Mouse (Mus musculus) cerebellum, adult (tissue): ENCODE results near the gene Rimklb.
"Not testable (repeated sequence)": the region's sequence is repeated elsewhere in the genome, so short reads cannot be mapped to it uniquely, and the experiment has no call there.

Source experiments
- ATAC-seq: cut with Nextera tagmentation; 2 replicates; pipeline ENCODE4 v1.9.2; 2017; ENCODE audit warnings: mild to moderate bottlenecking, moderate library complexity, mixed read lengths; ENCODE audit not compliant: insufficient number of reproducible peaks, low FRiP score, low TSS enrichment

The Rimklb gene

DNA sequence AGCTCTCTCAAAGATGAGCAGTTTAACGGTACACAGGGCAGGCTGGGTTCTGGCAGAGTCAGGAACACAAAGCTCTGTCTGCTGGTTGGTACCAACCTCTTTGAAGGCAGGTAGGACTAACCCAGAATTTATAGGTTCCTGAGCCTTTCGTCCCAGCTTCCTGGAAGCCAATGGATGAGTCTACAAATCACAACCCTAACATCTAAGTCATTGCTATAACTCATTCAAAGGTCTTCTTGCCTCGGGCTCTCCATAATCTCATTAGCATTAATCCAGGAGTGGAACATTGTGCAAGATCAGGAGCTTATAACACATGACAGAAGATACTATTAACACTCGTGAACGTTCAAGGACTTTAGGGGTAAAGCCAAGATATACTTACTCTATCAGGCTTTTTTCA is at the start of gene Rimklb:
Rimklb (minus strand) TSS at position 101 of the 400 bp plus-strand sequence.
- ATAC-seq: no peak

DNA sequence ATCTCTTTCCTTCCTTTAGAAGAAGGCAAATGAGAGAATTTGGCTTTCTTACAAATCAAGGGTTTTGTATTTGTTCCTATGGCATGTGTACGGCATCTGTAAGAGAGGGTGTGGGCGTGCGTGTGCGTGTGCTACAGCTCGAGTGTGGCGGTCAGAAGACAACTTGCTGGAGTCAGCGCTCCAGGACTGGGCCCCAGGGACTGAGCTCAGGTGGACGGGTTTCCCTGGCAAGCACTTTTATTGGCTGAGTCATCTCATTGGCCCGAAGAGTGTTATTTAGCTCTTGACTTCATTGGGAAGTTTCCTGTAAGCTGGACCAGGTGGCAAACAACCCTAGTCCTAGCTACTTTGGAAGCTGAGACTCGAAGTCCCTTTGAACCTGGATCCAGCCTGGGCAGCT is 47.4 kb upstream of the Rimklb start:
- ATAC-seq: no peak

GRCm38 (mm10) chr6:122545289-122545882 is 46.8 kb upstream of the Rimklb start:
- no peak for ATAC-seq

DNA sequence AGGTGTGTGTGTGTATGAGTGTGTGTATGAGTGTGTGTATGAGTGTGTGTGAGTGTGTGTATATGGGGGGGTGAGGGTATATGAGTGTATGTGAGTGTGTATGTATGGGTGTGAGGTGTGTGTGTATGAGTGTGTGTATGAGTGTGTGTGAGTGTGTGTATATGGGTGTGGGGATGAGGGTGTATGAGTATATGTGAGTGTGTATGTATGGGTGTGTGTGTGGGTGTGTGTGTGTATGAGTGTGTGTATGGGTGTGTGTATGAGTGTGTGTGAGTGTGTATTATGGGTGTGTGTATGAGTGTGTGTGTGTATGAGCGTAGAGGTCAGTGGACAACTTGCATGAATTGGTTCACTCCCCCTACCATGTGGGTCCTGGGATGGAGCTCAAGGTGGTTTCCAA is 46.1 kb upstream of the Rimklb start:
- no peak for ATAC-seq

- ATAC-seq: no peak
Measured at GRCm38 (mm10) chr6:122543574-122543973, 45.0 kb upstream of the Rimklb start.

DNA sequence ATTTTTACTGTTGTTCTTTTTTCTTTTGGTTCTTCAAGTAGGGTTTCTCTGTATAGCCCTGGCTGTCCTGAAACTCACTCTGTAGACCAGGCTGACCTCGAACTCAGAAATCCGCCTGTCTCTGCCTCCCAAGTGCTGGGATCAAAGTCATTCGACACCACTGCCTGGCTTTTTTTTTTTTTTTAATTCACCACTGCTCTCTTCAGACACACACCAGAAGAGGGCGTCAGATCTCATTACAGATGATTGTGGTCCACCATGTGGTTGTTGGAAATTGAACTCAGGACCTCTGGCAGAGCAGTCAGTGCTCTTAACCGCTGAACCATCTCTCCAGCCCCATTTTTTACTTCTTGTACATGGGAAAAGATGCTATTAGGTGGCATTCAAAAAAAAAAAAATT is 43.9 kb upstream of the Rimklb start:
- ATAC-seq: not testable (repeated sequence)

- no peak for ATAC-seq
Measured at GRCm38 (mm10) chr6:122539564-122539963, 41.0 kb upstream of the Rimklb start.

- no peak for ATAC-seq
Measured at GRCm38 (mm10) chr6:122534032-122534431, 35.5 kb upstream of the Rimklb start.

- ATAC-seq: no peak
Measured at GRCm38 (mm10) chr6:122532883-122533302, 34.3 kb upstream of the Rimklb start.

DNA sequence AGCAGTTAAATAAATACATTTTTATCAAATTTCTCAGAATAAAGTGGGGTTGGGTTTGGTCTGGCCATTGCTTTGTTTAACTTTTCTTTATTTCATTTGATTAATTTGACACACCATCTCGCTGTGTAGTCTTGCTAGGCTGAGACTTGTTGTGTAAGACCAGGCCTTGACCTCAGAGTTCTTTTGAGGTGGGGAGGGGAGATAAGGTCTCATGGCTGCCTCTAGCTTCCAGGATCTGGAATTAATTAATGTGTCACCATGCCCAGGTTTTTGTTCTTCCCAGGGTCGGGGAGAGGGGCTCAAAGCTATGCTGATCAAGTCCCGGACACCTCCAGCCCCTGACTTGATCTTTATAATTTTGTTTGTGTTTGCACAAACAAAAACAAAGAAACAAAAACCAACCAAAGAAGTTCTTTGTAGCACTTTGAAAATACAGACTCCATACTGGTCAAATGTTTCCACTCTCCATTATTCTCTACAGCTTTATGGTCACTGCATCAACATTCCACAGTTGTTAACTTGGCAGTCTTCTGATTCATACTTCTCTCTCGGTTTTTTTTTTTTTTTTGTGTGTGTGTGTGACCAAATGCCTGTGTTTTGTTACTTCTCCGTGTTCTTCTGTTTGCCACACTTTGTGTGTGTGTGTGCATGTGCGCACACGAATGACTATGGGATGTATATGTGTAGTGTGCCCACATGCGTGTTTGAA is 33.1 kb upstream of the Rimklb start:
- ATAC-seq: no peak

DNA sequence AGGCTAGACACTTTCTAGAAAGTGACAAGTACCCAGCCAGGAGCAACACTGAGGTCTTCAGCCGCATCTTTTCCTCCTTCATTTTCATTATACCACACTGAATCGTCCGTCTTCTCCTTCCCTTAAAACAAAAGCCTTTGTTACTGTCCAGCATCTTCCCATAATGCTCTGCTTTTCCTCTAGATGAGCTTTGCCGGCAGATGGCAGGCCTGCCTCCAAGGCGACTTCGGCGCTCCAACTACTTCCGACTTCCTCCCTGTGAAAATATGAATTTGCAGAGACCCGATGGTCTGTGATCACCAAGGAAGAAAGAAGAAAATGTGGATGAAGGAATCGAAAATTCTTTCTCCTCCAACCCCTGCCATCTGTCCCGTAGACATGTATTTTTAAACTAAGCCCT is 29.6 kb upstream of the Rimklb start:
- ATAC-seq: no peak

GRCm38 (mm10) chr6:122527596-122527995 is 29.0 kb upstream of the Rimklb start:
- ATAC-seq: no peak

DNA sequence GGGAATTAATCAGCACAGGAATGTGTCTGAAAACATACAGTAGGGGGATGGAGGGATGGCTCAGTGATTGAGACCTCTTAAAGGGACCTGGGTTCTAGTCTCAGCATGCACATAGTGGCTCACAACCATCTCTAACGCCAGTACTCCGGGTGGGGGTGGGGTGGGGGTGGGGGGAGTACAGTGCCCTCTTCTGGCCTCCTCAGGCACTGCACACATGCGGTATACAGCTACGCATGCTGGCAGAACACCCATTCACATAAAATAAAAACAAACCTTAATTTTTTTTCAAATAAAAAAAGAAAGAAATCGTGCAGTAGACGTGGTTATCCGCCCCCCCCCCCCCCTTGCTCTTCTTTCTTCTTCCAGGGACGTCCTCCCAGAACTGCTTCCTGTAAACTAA is 24.7 kb upstream of the Rimklb start:
- ATAC-seq: no peak

- no peak for ATAC-seq
Measured at GRCm38 (mm10) chr6:122522595-122522994, 24.0 kb upstream of the Rimklb start.

DNA sequence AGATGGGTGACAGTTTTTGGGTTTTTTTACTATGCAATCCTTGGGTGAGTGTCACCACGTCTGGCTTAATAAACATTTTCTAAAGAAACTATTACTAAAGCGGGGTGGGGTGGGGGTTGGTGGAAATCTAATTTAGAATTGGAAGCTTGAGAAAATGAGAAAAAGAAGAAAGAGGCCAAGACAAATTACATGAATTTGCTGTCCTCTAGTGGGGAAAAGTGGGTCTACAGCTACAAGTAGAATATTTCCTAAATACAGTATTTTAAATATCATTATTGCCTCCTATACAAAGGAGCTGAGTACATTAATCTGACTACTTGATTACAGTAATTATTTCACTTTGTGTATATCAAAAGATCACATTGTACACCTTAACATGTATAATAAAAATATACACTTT is 20.8 kb upstream of the Rimklb start:
- ATAC-seq: no peak

GRCm38 (mm10) chr6:122517668-122518067 is 19.1 kb upstream of the Rimklb start:
- ATAC-seq: no peak

DNA sequence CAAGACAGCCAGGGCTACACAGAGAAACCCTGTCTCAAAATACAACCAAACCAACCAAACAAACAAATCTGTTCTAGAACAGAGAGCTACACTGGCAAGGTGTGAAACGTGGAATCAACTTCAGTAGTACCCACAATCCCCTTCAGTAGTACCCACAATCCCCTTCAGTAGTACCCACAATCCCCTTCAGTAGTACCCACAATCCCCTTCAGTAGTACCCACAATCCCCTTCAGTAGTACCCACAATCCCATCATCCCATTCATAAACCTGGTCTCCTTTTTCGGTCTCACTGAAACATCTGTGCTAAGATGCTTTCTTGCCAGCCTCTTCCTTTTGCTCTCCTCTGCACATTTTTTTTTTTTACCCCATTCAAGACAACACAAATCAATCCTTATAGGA is 17.2 kb upstream of the Rimklb start:
- ATAC-seq: not testable (repeated sequence)

DNA sequence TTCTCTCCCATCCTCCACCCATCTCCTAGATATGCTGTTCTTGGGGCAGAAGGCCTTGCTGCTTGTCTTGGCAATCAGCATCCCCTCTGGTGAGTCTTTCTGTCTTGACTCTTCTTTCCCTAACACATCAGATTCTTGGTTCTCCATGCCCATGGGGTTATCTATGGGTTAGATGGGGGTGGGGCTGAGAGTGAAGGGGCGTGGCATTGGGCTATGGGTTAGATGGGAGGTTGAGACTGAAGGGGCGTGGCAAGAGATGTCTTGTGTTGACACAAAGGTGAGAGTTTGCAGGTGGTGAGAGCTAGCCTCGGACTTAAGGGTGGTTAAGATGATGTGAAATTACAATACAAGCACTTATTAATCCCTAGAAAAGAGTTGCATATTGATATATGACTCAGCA is 15.8 kb upstream of the Rimklb start:
- ATAC-seq: no peak

DNA sequence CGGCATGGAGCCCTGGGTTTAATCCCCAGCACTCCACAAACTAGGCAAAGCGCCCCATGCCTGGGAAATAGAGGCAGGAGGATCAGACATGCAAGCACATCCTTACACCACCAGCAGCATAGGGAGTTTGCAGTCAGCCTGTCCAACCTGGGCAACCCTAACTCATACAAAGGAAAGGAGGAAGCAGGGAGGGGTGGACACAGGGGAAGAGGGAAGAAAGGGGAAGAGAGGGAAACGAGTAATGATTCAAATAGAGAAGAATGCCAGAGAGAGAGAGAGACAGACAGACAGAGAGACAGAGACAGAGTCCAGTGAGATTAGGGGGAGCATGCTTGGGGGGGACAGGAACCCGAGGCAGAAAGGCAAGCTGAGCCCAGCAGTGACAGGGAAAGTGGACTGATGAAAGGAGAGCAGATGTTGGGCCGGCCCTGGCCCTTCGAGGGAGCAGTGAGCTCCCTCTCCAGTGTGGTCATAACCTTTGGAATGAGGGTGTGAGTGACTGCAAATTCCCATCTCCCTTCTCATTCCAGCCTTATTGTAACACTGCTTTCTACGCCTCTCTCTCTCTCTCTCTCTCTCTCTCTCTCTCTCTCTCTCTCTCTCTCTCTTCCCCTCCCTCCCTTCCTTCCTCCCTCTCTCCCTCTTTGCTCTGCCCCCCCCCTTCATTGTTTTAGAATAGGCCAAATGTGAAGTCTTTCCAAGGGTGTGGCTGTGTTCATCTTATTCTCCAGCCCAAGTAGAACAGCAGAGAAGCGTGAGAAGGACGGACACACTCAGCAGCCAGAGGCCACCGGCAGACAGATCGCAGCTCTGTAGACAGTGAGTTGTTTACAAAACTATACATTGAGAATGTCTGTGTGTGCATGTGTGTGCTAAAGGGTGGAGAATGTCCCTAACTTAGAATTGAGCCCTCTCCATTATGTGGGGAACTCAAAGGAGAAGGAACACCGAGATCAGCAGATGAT is 14.6 kb upstream of the Rimklb start:
- ATAC-seq: no peak

GRCm38 (mm10) chr6:122508494-122508893 is 9.9 kb upstream of the Rimklb start:
- no peak for ATAC-seq

- ATAC-seq: no peak
Measured at GRCm38 (mm10) chr6:122505545-122505944, 7.0 kb upstream of the Rimklb start, which contains the start of gene Mfap5. Gene Mfap5, plus strand, starts transcription at chr6:122505845.
